Mouse (Mus musculus): ENCODE measurements around the gene Asxl1. TPM values are rescaled to one million over a fixed set of nuclear protein-coding genes. Genes with fewer than 3 reads are reported as not detected.
A peak's percentile ranks its signal among the peaks of the same experiment; 100 is the strongest.

The Asxl1 gene
- total and polyA plus RNA-seq, 3 experiments = 15.2 to 35.5 TPM; not detected in 1

GRCm38 (mm10) chr2:153444254-153445136 lies 98.9 kb downstream of the Asxl1 start:
- peak overlapping the region; percentile 32 to 58 for H3K4me3 ChIP-seq (ENCODE audit: control insufficient read depth in 1 of 2, insufficient read depth in 1 of 2, low read depth in 2 of 2, low read length in 2 of 2)
- H3K27me3 ChIP-seq (ENCODE audit: control insufficient read depth in 1 of 2, insufficient read depth in 2 of 2, low read length in 2 of 2) = no peaks in the 10 kb centered on the region
- TF ChIP-seq MXI1 (IDR thresholded peaks at IDR 0.05; ENCODE audit: low read depth, low read length) (no peak), MAZ (IDR thresholded peaks at IDR 0.05; ENCODE audit: low read depth, low read length) (peak; percentile 57; the same call in 1 of the 2 replicates)
- H3K9me3 ChIP-seq (replicated peaks; ENCODE audit: insufficient read depth, low read length) = no peaks in the 10 kb centered on the region
- no peaks in the 10 kb centered on the region for H3K79me2 ChIP-seq (ENCODE audit: control insufficient read depth, insufficient read depth, low read length, poor library complexity)
- no peaks in the 10 kb centered on the region for H3K36me3 ChIP-seq (ENCODE audit: control insufficient read depth in 1 of 2, insufficient read depth in 2 of 2, low read length in 2 of 2)
- DNase-seq (ENCODE audit: low read depth, low spot score) = peak; percentile 56
- H3K9ac ChIP-seq (ENCODE audit: control insufficient read depth, low read depth, low read length, poor library complexity, severe bottlenecking) = peak overlapping the region; percentile 54
- no peak overlapping the region for H3K27ac ChIP-seq (ENCODE audit: control insufficient read depth, low read depth, low read length)
- no peaks in the 10 kb centered on the region; a peak in 1 of 4 replicates for H3K4me1 ChIP-seq (ENCODE audit: control insufficient read depth in 1 of 2, insufficient read depth in 2 of 2, low read length in 2 of 2)

GRCm38 (mm10) chr2:153445137-153446016 lies 99.7 kb downstream of the Asxl1 start:
- Histone ChIP-seq H3K9ac (ENCODE audit: control insufficient read depth, low read depth, low read length, poor library complexity, severe bottlenecking) (peak overlapping the region; percentile 54), H3K9me3 (replicated peaks; ENCODE audit: insufficient read depth, low read length) (no peaks in the 10 kb centered on the region), H3K4me3 (ENCODE audit: control insufficient read depth in 1 of 2, insufficient read depth in 1 of 2, low read depth in 2 of 2, low read length in 2 of 2) (peak overlapping the region; percentile 32 to 58), H3K79me2 (ENCODE audit: control insufficient read depth, insufficient read depth, low read length, poor library complexity) (no peaks in the 10 kb centered on the region), H3K27ac (ENCODE audit: control insufficient read depth, low read depth, low read length) (no peak overlapping the region), H3K27me3 (ENCODE audit: control insufficient read depth in 1 of 2, insufficient read depth in 2 of 2, low read length in 2 of 2) (no peaks in the 10 kb centered on the region), H3K4me1 (ENCODE audit: control insufficient read depth in 1 of 2, insufficient read depth in 2 of 2, low read length in 2 of 2) (no peaks in the 10 kb centered on the region; a peak in 1 of 4 replicates), H3K36me3 (ENCODE audit: control insufficient read depth in 1 of 2, insufficient read depth in 2 of 2, low read length in 2 of 2) (no peaks in the 10 kb centered on the region)
- TF ChIP-seq MYC (IDR thresholded peaks at IDR 0.05; ENCODE audit: low read depth, low read length) (no peak), UBTF (IDR thresholded peaks at IDR 0.05; ENCODE audit: borderline replicate concordance, insufficient read depth, low read depth, low read length) (no peak), TCF12 (IDR thresholded peaks at IDR 0.05; ENCODE audit: low read depth, low read length) (no peak), POLR2AphosphoS5 (IDR thresholded peaks at IDR 0.05; ENCODE audit: borderline replicate concordance, low read depth, low read length) (no peak), SIN3A (IDR thresholded peaks at IDR 0.05; ENCODE audit: low read length) (no peak), MEF2A (IDR thresholded peaks at IDR 0.05; ENCODE audit: extremely low read depth, insufficient replicate concordance, low read depth, low read length, poor library complexity, severe bottlenecking) (no peak), HCFC1 (IDR thresholded peaks at IDR 0.05; ENCODE audit: low read depth, low read length) (no peak), ZMIZ1 (IDR thresholded peaks at IDR 0.05; ENCODE audit: low read depth, low read length) (no peak), MAFK (IDR thresholded peaks at IDR 0.05; ENCODE audit: borderline replicate concordance, low read depth, low read length) (no peak), E2F4 (IDR thresholded peaks at IDR 0.05; ENCODE audit: borderline replicate concordance, low read depth, low read length) (no peak), CHD1 (IDR thresholded peaks at IDR 0.05; ENCODE audit: low read depth, low read length) (no peak), MYB (IDR thresholded peaks at IDR 0.05; ENCODE audit: low read depth, low read length) (no peak), CHD2 (IDR thresholded peaks at IDR 0.05; ENCODE audit: low read length) (no peak), MAZ (IDR thresholded peaks at IDR 0.05; ENCODE audit: low read depth, low read length) (no peak), NRF1 (IDR thresholded peaks at IDR 0.05; ENCODE audit: insufficient read depth, low read depth, low read length, poor library complexity, severe bottlenecking) (no peak)
- peak; percentile 45 for DNase-seq (ENCODE audit: low read depth, low spot score)

Measured in MEL (cell line).